Mouse (Mus musculus): ENCODE data around the gene Adamts16.

The Adamts16 gene

DNA sequence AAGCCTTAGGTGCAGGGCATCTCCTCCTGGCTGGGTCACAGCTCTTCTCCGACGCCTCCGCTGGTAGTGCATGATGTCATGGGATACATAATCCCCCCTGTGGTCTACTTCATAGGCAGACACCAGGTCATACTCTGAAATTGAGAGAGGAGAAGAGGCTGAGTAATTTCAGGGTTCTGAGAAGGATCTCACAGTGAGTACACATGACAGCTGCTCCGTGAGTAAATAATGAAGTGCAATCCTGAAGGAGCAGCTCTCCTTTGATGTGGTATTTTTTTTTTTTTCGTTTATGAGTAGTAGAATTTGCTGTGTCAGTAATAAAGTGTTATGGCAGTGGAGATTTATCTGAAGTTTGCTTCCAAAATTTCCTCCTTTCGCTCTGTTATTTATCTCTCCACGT lies 5.4 kb downstream of the Adamts16 start:
- in situ Hi-C loops (cut with MboI, MseI), result loop anchor here (5.0 kb wide), 1 partner anchor 194 kb away; no protein-coding TSS in a partner anchor

DNA sequence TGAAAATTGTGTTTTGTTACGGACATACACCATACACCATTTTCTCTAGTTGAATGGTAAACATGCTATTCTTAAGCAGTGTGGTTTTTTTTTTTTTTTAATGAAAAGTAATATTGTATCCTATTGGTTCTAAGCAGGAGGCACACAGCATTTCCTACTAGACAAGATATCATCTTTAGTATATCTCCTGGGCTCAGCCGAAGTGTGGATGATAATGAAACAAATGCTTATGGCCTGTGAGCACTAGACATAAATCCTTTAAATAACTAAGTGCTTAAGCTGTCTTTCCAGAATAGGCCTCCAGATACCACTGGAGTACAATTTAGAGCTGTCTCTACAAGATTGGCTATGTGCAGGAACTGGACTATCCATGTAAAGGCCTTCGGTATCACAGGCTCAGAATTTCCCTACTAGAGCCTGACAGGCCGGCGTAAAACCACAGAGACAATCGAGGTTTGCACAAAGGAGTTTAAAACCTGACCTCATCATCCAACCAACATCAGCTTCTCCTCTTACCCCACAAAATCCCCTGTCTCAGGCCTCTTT lies 8.9 kb downstream of the Adamts16 start:
- in situ Hi-C loops (cut with MboI, MseI), result no loop called here

- in situ Hi-C loops (cut with MboI, MseI), result no loop called here
Observed at GRCm38 (mm10) chr13:70831041-70831440, 10.6 kb downstream of the Adamts16 start.

- in situ Hi-C loops (cut with MboI, MseI), result loop anchor here (10.0 kb wide), 1 partner anchor 263 kb away; no protein-coding TSS in a partner anchor
Observed at GRCm38 (mm10) chr13:70827507-70827906, 14.1 kb downstream of the Adamts16 start.

- in situ Hi-C loops (cut with MboI, MseI), result loop anchor here (10.0 kb wide), 1 partner anchor 260 kb away; no protein-coding TSS in a partner anchor
Observed at GRCm38 (mm10) chr13:70825265-70825664, 16.3 kb downstream of the Adamts16 start.

DNA sequence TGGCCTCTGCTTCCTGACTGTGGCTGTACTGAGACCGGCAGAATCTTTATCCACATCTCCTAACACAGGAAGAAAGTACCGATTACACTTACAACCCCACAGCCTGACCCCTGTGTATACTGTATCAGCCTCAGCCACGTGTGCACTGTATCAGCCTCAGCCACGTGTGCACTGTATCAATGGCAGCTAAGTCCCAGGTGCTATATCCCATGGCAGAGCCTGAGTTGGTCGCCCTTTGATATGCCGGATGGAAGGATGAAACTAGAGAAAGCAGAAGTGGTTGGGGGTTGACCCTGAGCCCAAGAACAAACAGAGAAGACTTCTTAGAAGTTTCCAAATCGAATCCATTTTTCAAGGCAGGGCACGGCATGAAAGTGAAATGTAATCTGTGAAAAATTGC lies 17.9 kb downstream of the Adamts16 start:
- in situ Hi-C loops (cut with MboI, MseI), result loop anchor here (10.0 kb wide), 1 partner anchor 259 kb away; no protein-coding TSS in a partner anchor

DNA sequence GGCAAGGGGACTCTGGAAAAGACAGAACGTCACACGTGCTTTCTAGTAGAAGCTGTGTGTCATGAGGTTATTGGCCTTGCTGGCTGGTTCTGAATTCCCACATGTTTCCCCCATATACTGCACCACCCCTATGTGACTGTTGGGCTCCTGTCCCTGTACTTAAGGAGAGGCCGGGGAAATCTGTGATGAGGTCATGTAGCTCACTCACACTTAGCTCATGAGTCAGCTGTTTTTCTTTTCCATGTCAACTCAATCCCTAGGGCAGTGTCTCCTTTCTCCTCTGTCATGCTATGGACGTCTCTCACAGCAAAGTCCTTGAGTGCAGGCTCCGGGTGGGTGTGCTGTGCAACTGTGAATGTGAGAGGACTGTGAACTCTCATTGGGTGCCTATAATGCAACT lies 22.6 kb downstream of the Adamts16 start:
- in situ Hi-C loops (cut with MboI, MseI), result no loop called here

- in situ Hi-C loops (cut with MboI, MseI), result no loop called here
Observed at GRCm38 (mm10) chr13:70814423-70814822, 27.2 kb downstream of the Adamts16 start.

- in situ Hi-C loops (cut with MboI, MseI), result loop anchor here (10.0 kb wide), 1 partner anchor 1719 kb away; no protein-coding TSS in a partner anchor
Observed at GRCm38 (mm10) chr13:70805506-70805905, 36.1 kb downstream of the Adamts16 start.

DNA sequence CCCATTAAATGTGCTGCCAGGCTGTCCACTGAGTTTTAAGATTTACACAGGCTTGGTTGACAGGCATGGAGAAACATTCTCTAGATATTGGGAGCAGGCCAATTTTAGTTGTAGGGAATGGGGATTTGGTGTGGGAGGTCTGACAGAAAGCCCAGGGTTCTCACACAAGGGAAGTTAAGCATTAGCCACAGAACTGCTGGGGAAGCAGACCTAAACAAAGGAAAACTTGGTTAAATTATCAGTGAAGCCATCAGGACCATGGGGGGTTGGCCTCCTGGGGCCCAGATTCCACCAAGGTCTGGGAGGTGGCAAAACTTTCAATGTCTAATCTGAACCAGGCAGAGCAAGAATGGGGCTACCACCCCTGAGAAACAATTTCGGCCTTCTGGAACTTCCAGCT lies 38.8 kb downstream of the Adamts16 start:
- in situ Hi-C loops (cut with MboI, MseI), result loop anchor here (10.0 kb wide), 1 partner anchor 1722 kb away; no protein-coding TSS in a partner anchor

GRCm38 (mm10) chr13:70799322-70799721 lies 42.3 kb downstream of the Adamts16 start:
- in situ Hi-C loops (cut with MboI, MseI), result no loop called here

DNA sequence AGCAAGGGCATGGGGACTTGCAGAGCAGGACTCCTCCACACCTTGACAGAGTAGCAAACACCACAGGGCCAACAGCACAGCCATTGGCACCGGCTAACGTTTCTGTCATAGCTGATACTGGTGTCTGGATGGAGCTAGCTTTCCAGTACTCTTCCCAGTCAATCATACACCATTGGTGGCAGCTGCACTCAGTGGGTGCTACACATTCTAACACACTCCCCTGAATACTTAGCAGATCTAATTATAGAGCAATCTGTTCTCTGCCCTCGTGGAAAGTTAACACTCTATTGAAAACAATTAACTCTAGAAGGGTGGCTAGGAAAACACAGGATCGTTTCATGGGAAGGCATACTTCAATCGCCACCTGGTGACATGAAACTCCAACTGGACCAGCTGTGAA lies 43.2 kb downstream of the Adamts16 start:
- in situ Hi-C loops (cut with MboI, MseI), result no loop called here

GRCm38 (mm10) chr13:70794074-70794572 lies 47.5 kb downstream of the Adamts16 start:
- in situ Hi-C loops (cut with MboI, MseI), result no loop called here

DNA sequence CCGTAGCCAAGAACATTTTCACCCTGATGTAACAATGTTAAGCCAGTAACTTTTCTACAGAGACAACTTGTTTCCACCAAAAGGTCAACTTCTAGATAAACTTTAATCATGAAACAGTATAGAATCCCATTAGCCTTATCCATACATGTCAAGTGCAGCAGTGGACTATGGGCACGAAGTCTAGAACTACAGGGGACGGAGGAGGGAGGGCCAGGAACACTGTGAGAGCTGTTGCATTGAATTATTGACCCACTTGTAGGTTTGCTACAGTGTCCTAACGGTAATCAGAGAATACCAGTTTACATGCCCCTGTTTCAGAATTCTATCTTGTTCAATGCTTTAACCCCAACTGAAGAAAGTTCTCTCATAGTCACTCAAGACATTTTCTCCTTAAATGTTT lies 48.0 kb downstream of the Adamts16 start:
- in situ Hi-C loops (cut with MboI, MseI), result no loop called here

GRCm38 (mm10) chr13:70792950-70793349 lies 48.7 kb downstream of the Adamts16 start:
- in situ Hi-C loops (cut with MboI, MseI), result no loop called here

DNA sequence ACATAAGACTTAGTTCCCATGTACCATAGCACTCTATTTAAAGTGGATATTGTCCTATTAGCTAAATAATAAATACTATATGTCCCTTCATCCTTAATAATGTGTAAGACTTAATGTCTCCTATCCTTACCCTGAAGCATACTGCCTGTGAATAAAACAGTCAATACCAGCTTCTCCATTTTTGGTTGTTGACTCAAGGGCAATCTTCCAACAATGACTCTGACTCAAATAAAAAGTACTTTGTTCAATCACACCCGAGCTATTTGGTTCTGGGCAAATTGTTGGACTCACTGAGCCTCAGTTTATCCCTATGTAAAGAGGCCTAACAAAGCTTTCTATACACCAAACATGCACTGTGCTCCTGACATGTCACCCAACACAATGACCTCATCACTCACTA lies 51.8 kb downstream of the Adamts16 start:
- in situ Hi-C loops (cut with MboI, MseI), result no loop called here

GRCm38 (mm10) chr13:70789022-70789421 lies 52.6 kb downstream of the Adamts16 start:
- in situ Hi-C loops (cut with MboI, MseI), result no loop called here

- in situ Hi-C loops (cut with MboI, MseI), result no loop called here
Observed at GRCm38 (mm10) chr13:70785078-70785477, 56.5 kb downstream of the Adamts16 start.

DNA sequence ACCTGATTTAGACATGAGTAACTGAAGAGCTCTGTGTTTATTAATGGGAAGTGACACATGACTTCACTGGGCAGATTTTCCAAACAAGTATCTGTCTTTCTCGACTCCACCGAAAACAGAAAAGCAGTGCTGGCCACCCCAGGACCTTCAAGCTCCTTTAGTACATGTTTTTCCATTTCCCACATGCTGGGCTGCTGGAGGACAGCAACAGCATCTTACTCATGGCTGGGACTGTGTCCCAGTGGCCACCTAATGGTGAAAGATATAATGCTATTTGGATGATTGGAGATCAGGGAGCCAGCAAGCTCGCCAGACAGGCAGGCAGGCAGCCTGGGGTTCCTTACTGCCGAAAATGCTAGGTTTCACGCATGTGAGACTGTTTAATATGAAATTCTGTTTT lies 57.5 kb downstream of the Adamts16 start:
- in situ Hi-C loops (cut with MboI, MseI), result no loop called here

GRCm38 (mm10) chr13:70779781-70780180 lies 61.8 kb downstream of the Adamts16 start:
- in situ Hi-C loops (cut with MboI, MseI), result no loop called here

DNA sequence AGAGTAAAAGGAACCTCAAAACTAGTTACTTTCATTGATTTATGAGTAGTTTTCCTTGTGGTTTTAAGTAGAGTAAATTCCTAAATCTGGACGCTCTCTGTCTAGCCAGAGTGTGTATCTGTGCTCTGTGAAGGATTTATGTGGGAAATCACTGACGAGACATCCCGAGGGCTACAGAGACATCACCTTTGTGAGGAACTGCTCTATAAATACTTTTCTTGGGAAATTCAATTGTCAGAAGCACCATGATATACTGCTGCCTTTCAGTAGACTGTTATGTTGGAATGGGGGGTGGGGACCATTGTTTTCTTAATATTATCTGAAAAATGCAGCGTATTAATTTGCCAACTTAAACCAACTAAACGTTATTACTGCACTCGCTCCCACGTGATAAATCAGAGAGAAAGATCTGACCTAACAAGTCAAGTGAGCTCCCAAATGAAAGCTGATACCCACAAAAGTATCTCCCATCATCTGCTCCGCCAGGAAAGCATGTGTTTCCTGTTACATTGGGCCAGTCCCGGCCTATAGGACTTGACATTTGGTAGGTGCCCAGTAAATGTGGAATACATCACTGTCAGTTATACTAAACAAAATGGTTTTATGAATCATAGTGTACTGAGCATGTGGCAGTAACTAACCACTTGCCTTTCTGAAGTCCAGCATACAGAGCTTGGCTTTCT lies 62.6 kb downstream of the Adamts16 start:
- in situ Hi-C loops (cut with MboI, MseI), result no loop called here

DNA sequence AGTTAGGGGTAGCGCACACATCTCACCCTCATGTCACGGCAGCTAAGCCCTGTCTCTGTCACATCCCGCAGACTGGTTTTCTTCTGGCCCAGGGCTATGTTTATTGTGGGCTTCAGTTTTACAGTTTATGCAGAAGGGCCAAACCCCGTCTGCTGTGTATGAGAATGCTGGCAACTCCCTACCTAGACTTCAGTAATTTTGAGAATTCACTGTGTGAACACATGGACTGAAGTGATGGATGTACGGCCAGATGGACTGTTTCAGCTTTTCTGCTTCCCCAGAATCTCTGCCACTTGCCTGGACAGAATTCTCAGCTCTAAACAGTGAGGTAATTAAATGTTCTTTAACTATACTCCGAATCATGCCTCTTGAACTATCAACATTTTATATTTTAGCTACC lies 70.5 kb downstream of the Adamts16 start:
- in situ Hi-C loops (cut with MboI, MseI), result no loop called here

DNA sequence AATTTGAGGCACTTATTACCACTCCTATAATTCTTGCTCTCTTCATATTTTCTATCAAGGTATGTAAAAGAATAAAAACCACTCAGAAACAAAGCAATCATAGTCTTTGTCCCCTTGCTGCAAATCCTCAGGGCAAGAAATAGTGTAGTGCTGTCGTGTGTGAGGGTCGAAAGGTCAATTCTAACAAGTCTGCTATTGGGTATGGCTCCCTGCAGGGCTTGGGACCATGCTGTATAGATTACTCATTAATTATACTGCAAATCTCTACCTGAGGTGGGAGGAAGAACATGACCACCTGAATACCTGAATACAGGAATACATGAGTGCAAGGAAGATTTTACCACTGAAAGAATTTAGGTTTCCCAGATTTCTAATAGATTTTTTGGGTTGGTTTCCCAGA lies 72.5 kb downstream of the Adamts16 start:
- in situ Hi-C loops (cut with MboI, MseI), result no loop called here
